Mouse (Mus musculus) 3T3-L1 (cell line): ENCODE measurements at regions not wholly inside any gene's neighbourhood (a gene's known extent, or its start where the extent isn't known, plus 50 kb on each side); places are given as distances from the start of the nearest gene placed in this dataset.
"Not testable (repeated sequence)": the region's sequence is repeated elsewhere in the genome, so short reads cannot be mapped to it uniquely, and the experiment has no call there.

Experiments
- DNase-seq: peaks from one replicate; pipeline ENCODE4 v3.0.0-alpha.2; 2015; ENCODE audit warnings: low read depth, low spot score

DNA sequence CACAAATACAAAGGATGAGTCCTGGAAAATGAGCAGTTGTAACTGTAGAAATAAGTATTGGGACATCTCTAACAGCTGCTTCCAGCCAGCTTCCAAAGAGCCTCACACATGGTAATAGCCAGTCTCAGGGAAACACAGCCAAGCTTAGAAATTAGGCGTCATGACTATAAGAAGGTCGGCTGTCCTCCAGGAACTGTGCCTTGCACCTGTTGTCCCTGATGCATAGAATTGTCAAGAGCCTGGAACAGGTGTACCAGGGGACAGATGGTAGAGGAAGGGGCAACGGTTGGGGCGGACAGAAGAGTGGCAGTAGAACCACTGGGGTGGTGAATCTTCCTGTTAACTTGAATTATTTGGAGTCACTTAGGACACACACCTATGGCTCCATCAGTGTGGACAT, 162.1 kb downstream of the Trib2 start:
- no peak for DNase-seq

DNA sequence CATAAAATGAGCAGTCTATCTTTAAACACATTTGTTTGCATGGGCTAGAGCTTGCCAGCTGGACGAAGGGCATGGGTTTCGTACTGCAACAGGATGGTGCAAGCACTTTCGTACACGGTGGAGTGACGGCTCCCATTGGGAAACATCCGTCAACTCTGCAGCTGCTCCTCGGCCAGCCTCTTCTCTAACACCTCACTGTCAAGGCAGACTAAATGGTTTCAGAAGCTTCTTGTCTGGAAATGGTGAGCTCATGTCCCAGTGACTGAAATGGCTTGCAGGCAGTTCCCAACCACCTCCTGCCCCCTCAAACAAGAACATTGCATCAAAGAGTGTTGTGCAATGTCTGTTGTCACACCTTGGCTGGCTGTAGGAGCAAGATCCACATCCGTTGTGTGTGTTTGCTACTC, 163.4 kb downstream of the Trib2 start:
- no peak for DNase-seq

DNA sequence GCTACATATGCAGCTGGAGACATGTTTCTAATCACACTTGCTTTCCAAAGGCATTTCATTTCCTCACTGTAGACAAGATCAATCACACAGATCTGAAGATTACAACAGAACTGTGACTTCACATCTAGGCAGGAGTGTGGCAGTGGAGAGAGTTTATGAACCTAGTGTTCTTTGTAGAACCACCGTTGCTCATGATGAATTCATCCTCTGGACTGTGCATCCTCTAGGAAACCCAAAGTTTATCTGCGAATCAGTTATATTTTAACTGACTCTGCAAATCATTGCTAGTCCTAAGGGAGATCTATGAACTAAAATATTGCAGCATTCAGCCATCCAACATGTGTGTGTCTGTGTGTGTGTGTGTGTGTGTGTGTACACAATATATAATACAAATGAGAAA, 165.4 kb downstream of the Trib2 start:
- no peak for DNase-seq

GRCm38 (mm10) chr12:15649906-15650305, 166.8 kb downstream of the Trib2 start:
- DNase-seq = no peak

DNA sequence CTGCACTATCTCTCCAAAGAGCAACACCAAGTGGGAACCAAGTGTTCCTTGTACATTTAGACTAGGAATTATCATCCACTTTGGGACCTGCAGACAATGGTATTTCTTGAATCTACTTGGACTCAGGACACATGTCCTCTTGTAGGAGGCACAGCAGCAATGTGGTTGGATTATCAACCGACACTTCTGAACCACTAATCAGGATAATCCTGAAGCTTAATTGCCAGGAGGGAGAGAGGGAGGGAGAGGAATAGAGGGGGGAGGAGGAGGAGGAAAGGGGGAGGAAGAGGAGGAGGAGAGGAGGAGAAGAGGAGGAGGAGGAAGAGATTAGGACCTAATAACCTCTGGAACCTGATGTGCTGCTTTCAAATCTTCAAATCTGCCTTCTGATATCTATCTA, 167.5 kb downstream of the Trib2 start:
- DNase-seq = no peak

- DNase-seq = no peak
Measured at GRCm38 (mm10) chr12:15644074-15644672, 172.5 kb downstream of the Trib2 start.

DNA sequence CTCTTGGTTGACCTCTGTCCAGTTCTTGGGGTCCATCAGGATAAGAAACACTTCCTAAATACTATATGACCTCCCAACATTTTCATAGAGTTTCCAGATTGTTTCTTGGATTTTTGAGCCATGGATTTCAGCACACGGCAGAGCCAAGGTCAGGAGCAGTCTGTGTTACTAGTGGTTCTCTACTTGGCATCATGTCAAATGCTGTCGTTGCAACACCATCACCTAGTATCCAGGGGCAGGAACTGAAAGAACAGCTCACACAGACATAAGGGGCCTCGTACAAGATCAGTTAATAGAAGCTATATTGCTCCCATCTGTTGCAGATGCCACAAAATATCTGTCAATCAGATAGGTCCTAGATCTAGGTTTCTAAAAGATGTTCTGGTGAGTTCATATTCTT, 173.1 kb downstream of the Trib2 start:
- DNase-seq = no peak

- DNase-seq = no peak
Measured at GRCm38 (mm10) chr12:15640320-15640719, 176.4 kb downstream of the Trib2 start.

- DNase-seq = no peak
Measured at GRCm38 (mm10) chr12:15629971-15630370, 186.8 kb downstream of the Trib2 start.

- DNase-seq = peak; percentile 42
Measured at GRCm38 (mm10) chr12:15619521-15619920, 197.2 kb downstream of the Trib2 start.

- peak; percentile 85 for DNase-seq
Measured at GRCm38 (mm10) chr12:15617312-15617711, 199.4 kb downstream of the Trib2 start.

GRCm38 (mm10) chr12:15611847-15612580, 204.7 kb downstream of the Trib2 start:
- DNase-seq = no peak

GRCm38 (mm10) chr12:15607091-15607490, 209.6 kb downstream of the Trib2 start:
- no peak for DNase-seq

- peak; percentile 69 for DNase-seq
Measured at GRCm38 (mm10) chr12:15606095-15606494, 210.6 kb downstream of the Trib2 start.

GRCm38 (mm10) chr12:15604630-15605029, 212.1 kb downstream of the Trib2 start:
- no peak for DNase-seq

DNA sequence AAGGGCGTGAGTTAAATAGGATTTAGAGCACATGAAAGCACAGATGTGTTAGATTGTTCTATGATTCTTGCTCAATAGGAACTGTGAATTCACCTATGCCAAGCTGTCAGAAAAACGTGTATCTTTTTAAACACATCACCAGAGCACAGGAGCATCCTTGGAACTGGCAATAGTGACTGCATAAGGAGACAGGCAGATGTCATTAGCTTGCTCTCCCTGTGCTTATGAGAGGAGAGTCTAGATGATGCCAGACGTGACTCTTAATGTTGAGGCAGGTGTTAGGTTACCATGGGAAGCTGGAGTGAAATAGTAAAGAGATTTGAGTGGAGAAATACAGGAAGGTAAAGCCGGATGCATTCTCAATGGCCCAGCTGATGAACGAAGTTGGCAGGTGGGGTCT, 212.8 kb downstream of the Trib2 start:
- DNase-seq = no peak

- peak; percentile 15 for DNase-seq
Measured at GRCm38 (mm10) chr12:15603319-15603718, 213.4 kb downstream of the Trib2 start.

GRCm38 (mm10) chr12:15594704-15595103, 222.0 kb downstream of the Trib2 start:
- no peak for DNase-seq

DNA sequence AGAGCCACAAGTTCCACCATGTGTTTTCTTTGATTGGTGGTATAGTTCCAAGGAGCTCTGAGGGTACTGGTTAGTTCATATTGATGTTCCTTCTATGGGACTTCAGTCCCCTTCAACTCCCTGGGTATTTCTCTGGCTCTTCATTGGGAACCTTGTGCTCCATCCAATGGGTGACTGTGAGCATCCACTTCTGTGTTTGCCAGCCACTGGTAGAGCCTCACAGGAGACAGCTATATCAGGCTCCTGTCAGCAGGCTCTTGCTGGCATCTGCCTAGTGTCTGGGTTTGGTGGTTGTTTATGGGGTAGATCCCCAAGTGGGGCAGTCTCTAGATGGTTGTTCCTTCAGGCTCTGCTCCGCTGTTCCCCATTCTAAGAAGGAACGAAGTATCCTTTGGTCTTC, 228.9 kb downstream of the Trib2 start:
- DNase-seq = not testable (repeated sequence)

DNA sequence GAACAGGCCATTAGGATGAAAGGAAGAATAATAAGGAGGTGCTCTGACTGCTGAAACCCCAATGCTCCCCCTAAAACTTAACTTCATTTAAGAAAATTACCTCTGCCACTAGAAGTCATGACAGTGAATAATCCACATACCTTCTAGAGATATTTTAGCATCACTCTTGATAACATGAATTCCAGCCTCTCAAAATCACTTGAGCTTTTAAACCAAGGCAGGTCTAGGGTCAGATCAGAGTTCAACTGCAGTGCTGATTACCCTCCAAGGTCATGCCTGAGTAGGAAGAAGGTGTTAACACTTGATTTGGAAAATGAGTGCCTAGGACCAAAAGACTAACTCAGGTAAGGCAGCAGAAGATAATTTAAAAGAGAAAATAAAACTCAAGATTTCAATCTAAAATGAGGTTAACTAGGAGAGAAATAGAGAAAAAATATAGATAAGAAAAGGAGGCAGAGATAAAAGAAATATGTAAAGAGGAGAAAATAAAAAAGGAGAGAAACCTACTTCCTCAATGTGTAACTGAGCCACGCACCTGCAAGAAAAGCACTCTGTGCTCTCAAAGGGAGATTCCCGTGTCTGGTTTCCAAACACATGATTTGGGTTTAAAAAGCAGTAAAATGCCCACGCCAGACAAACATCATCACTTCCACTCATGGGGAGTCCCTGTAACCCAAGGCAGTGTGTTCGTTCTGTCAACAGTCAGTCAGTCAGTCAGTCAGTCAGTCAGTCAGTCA, 229.8 kb downstream of the Trib2 start:
- DNase-seq = no peak

DNA sequence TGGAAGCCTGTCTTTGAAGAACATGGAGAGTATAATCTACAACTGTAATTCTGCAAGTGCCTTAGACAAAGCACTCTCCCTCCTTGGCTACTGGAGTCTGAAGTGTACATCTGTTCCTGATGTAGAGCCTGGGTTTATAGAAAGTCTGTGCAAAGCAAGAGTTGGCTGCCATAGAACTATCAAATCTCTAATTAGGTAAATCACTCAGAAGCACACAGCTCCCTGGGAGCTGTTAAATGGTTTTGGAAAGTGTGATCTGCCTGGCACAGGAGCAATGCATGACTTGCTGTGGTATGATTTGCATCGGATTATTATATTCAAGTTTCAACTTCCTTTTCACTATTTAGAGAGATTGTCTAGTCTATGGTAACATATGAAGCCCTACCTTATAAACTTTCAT, 230.9 kb downstream of the Trib2 start:
- DNase-seq = no peak

- DNase-seq = no peak
Measured at GRCm38 (mm10) chr12:15584721-15585120, 232.0 kb downstream of the Trib2 start.

GRCm38 (mm10) chr12:15566785-15567109, 250.0 kb downstream of the Trib2 start:
- DNase-seq = no peak
